Mouse (Mus musculus) monocyte, adult 2 months (primary cell): ENCODE results near the gene Phlda2.

ENCODE experiments used
- DNase-seq, 2 experiments: peaks; one replicate each; pipeline ENCODE4 v3.0.0; 2022; ENCODE audit warnings: low spot score in 2 of 2, low read depth in 1 of 2

Gene Phlda2

DNA sequence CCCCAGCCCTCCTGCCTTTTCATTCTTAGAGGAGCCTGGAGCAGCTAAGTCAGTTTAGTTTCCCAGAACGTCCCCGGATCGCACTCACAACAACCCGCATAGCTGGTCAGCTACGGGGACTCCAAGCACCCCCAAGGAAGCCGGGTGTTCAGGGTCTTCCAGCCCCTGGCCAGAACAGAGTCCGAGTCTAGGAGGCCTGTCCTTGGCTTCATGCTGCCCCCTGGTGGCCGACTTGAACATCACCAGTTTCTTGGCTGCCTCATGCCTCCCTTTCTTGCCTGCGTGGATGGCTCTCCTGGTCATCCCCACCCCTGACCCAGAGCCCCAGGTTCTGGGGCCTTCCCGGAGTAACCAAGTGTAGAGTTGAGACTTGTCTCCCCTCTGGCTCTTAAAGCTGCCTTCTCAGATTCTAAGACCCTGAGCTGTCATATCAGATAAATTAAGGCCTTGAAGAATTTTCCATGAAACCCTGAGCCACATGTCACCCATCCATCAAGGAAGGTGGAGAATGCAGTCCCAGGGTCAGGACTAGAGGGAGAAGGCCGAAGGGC is 39.0 kb downstream of the Phlda2 start:
- DNase-seq = peak in 1 of 2 experiments; percentile 44

DNA sequence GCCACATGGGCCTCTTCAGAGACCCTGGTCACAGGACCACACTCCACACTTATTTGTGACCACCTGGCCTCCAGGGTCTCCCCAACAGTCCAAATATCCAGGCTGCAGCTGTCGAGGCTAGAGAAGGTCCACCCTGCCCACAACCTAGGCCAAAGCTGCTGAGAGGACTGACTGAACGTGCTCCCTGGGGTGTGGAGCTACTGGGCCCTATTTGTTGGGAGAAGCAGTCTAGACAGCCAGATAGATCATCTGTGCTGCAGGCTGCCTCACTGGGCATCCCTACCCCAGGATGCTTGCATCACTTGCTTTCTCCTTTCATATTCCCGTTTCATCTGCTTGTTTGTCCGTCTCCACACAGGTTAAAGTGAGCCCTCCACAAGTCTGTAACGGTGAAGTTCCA is 40.4 kb downstream of the Phlda2 start:
- DNase-seq = no peak

DNA sequence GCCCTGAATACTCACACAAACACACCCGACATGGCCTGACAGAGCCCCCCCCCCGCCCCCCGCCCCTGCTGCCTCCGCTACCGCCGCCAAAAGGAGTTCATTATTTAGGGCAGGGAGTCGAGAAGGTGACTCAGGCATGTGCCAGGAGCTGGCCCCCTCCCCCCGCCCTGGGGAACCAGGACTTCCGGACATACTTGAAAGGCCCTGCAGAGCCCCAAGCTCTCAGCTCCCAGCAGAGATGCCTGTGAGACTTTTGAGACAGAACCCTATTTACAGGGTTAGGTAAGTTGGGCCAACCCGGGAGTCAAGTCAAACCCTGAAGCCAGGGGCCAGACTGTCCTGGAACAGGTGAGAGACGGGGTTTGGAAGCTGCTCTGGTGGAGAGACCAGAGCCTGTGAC is 41.0 kb downstream of the Phlda2 start:
- DNase-seq = no peak

DNA sequence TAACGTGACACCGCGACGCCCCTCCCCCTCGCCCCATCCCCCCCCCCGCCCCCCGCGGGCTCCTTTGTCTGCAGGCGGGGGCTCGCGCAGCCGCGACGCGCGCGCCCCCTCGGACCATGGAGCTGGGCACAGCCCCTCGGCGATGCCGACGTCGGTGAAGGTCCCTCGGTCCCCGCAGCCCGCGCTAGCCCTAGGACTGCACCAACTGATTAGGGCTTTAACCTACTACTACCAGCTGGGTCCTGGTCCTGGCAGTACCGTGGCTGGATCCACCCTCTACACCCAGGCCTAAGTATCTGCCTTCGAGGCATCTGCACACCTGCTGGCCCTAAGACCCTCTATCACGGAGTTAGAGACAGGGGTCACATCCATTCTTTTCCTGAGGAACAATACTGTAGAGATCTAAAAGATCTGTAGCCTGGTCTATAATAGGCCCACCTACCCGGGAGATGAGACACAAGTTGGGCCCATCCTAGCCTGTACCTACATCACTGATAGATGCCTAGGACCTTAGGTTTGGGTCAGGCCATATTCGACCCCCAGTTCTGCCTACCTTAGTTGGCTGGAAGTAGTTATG is 41.6 kb downstream of the Phlda2 start:
- no peak for DNase-seq

DNA sequence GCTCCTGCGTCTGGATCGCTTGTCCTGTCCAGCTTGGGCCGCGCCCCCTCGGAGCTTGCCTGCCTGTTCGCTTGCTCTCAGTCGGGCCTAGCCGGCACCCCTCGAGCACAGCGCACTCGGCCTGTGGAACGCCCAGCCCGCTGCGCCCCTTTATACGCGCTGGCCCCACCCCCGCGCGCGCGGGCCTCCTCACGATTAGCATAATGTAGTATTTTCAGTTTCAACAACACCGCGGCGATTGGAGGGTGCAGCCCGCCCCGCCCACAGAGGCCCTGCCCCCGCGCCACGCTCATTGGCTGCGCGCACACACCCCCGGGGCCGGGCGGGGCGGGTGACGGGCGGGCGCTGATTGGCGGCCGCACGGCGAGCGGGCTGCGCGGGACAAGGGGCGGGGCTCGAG is 42.1 kb downstream of the Phlda2 start, which contains the start of gene Cdkn1c:
Gene Cdkn1c, minus strand, starts transcription at position 177 of the 400 bp plus-strand sequence.
- peak; percentile 43 to 60 for DNase-seq

DNA sequence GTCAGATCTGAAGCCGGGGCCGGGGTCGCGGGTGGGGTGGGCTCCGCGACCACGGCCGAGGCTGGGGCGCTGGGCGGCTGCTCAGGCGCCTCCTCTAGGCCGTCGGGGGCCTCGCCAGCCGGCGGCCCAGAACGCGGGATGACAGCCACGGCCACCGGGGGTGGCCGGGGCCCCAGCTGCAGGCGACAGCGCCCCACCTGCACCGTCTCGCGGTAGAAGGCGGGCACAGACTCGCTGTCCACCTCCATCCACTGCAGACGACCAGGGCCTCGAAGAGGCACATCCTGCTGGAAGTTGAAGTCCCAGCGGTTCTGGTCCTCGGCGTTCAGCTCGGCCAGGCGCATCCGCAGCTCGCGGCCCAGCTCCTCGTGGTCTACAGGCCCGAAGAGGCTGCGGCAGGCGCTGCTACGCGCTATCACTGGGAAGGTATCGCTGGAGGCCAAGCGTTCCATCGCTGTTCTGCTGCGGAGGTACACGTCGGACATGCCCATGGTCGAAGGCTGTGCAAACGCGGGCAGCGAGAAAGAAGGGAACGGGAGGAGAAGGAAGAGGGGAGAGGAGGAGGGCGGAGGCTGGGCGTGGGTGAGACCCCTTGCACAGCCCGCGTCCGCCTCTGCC is 42.6 kb downstream of the Phlda2 start:
- DNase-seq = no peak

DNA sequence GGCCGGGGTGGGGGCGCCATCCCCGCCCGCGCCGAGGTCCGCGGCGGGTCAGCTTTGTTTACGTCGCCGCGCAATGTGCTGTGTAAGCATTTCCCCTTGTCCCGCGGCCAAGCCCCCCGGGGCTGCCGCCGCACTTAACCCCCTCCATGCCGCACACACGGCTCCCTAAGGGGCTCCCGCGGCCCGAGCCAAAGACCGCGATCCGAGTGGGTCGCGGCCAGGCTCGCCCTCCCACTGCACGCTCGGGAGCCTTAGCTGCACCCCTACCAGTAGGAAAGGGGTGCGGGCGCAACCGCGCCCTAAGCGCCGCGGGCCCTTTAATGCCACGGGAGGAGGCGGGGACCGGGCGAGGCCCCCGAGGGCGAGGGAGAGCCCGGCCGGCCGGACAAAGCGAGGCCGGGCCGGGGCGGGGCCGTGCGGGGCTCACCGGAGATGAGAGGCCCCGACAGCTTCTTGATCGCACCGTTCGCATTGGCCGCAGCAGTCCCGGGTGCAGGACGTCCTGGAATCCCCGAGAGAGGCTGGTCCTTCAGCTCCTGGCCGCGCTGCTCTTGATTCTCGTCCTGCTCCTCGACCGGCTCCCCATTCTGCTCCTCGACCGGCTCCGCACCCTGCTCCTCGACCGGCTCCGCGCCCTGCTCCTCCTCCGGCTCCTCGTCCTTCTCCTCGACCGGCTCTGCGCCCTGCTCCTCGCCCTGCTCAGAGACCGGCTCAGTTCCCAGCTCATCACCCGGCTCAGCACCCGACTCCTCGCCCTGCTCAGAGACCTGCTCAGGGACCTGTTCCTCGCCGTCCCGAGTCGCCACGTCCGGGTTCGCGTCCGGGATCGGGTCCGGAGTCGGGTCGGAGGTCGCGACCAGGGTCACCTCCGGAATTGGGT is 43.4 kb downstream of the Phlda2 start:
- DNase-seq = no peak

DNA sequence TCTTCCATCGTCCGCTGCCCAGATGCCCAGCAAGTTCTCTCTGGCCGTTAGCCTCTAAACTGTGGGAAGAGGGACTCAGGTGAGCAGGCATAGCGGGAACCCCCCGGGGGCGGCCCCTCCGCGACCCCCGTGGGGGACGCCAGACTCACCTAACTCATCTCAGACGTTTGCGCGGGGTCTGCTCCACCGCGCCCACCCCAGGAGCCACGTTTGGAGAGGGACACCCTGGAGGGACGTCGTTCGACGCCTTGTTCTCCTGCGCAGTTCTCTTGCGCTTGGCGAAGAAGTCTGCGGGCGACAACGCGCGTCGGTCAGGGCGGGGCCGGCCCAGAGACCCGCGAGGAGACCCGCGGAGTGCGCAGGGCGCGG is 44.0 kb downstream of the Phlda2 start:
- no peak for DNase-seq
